Mouse (Mus musculus) hindbrain, embryonic 12.5 days (tissue): ENCODE results near the gene Col8a2. TPM values are rescaled to one million over a fixed set of nuclear protein-coding genes. Genes with fewer than 3 reads are reported as not detected.

Experiments used
- ATAC-seq: fragments of 200-750 bp; cut with Nextera tagmentation; 2 replicates; pipeline ENCODE4 v1.8.0; 2017; ENCODE audit warnings: moderate TSS enrichment; ENCODE audit not compliant: low FRiP score
- H3K27ac ChIP-seq: fragments of 300-500 bp; sonication (generic); 2 replicates; pipeline ENCODE4 v1.5.1; 2016; ENCODE audit warnings: mild to moderate bottlenecking
- H3K27me3 ChIP-seq: fragments of 300-500 bp; sonication (generic); 2 replicates; pipeline ENCODE4 v1.6.1; 2016; ENCODE audit warnings: mild to moderate bottlenecking
- H3K36me3 ChIP-seq: fragments of 300-500 bp; sonication (generic); 2 replicates; pipeline ENCODE4 v1.6.1; 2016; ENCODE audit warnings: mild to moderate bottlenecking
- H3K4me1 ChIP-seq: fragments of 300-500 bp; sonication (generic); 2 replicates; pipeline ENCODE4 v1.6.1; 2016
- H3K4me2 ChIP-seq: fragments of 300-500 bp; sonication (generic); replicated peaks from 2 replicates; pipeline ENCODE4 v1.6.1; 2016; ENCODE audit warnings: mild to moderate bottlenecking
- H3K4me3 ChIP-seq: fragments of 300-500 bp; sonication (generic); 2 replicates; pipeline ENCODE4 v1.5.1; 2016; ENCODE audit warnings: mild to moderate bottlenecking
- H3K9ac ChIP-seq: fragments of 300-500 bp; sonication (generic); 2 replicates; pipeline ENCODE4 v1.6.1; 2016; ENCODE audit warnings: mild to moderate bottlenecking, moderate library complexity
- H3K9me3 ChIP-seq: fragments of 300-500 bp; sonication (generic); replicated peaks from 2 replicates; pipeline ENCODE4 v1.6.1; 2016; ENCODE audit warnings: mild to moderate bottlenecking
- WGBS: fragments of 180-500 bp; shearing (Covaris S2); methylation state at CpG from one replicate; pipeline ENCODE4 v1.1.7; 2016; 5-methylcytosine and 5-hydroxymethylcytosine counted together
- polyA plus RNA-seq: library from polyadenylated mRNA; unstranded; fragments of >200 nt; fragmentation: Nextera tagmentation; extraction: Ambion mirVana; gene quantifications from 2 replicates; pipeline ENCODE4 v1.2.1, GENCODE M21; 2016

Gene Col8a2
- polyA plus RNA-seq, 1 experiment from 2014 or later, result 50.1 TPM

- H3K4me2 ChIP-seq, result peak within 1 kb of the TSS; percentile 31
- 10% methylated on average over 23 of the region's 23 CpGs for WGBS
- H3K9ac ChIP-seq, result no peak within 1 kb of the TSS
- ATAC-seq, result no peak
- no peak within 1 kb of the TSS for H3K27ac ChIP-seq
- no peaks in the 10 kb centered on the region for H3K9me3 ChIP-seq
- H3K27me3 ChIP-seq, result peaks cover 33% of the 10 kb centered on the region
- H3K36me3 ChIP-seq, result no peaks in the 10 kb centered on the region
- H3K4me3 ChIP-seq, result no peak within 1 kb of the TSS
- peaks cover 13% of the 10 kb centered on the region for H3K4me1 ChIP-seq
These were observed 38.8 kb downstream of the Col8a2 start, which contains the start of gene Tekt2 for GRCm38 (mm10) chr4:126325281-126325861. Tekt2 (minus strand) TSS chr4:126325688.

GRCm38 (mm10) chr4:126326036-126326435, 39.4 kb downstream of the Col8a2 start:
- Histone ChIP-seq H3K4me1 (peaks cover 7% of the 10 kb centered on the region), H3K27me3 (peaks cover 33% of the 10 kb centered on the region), H3K36me3 (no peaks in the 10 kb centered on the region), H3K4me2 (no peak overlapping the region), H3K27ac (no peak overlapping the region), H3K4me3 (no peak overlapping the region), H3K9me3 (no peaks in the 10 kb centered on the region), H3K9ac (no peak overlapping the region)
- WGBS, result 25% methylated on average over 6 of the region's 6 CpGs
- no peak for ATAC-seq

GRCm38 (mm10) chr4:126330295-126330694, 43.7 kb downstream of the Col8a2 start:
- H3K9ac ChIP-seq, result no peak overlapping the region
- WGBS, result 88% methylated on average over 4 of the region's 4 CpGs
- H3K36me3 ChIP-seq, result 0 out of 2 replicates have a peak, but pooled peaks cover 3% of the 10 kb centered on the region
- no peaks in the 10 kb centered on the region for H3K9me3 ChIP-seq
- peaks cover 3% of the 10 kb centered on the region for H3K4me1 ChIP-seq
- H3K4me3 ChIP-seq, result no peak overlapping the region
- H3K4me2 ChIP-seq, result no peak overlapping the region
- no peak overlapping the region for H3K27ac ChIP-seq
- peaks cover 10% of the 10 kb centered on the region for H3K27me3 ChIP-seq
- ATAC-seq, result no peak

GRCm38 (mm10) chr4:126331751-126332150, 45.2 kb downstream of the Col8a2 start:
- no peak for ATAC-seq
- H3K4me2 ChIP-seq, result no peak overlapping the region
- no peak overlapping the region for H3K4me3 ChIP-seq
- H3K9me3 ChIP-seq, result no peaks in the 10 kb centered on the region
- no peak overlapping the region for H3K9ac ChIP-seq
- WGBS, result 100% methylated on average over 1 of the region's 1 CpGs
- H3K4me1 ChIP-seq, result no peaks in the 10 kb centered on the region
- H3K27ac ChIP-seq, result no peak overlapping the region
- H3K36me3 ChIP-seq, result 0 out of 2 replicates have a peak, but pooled peaks cover 3% of the 10 kb centered on the region
- no peaks in the 10 kb centered on the region for H3K27me3 ChIP-seq

- 0 out of 2 replicates have a peak, but pooled peaks cover 3% of the 10 kb centered on the region for H3K36me3 ChIP-seq
- H3K27me3 ChIP-seq, result no peaks in the 10 kb centered on the region
- ATAC-seq, result no peak
- no peaks in the 10 kb centered on the region for H3K4me1 ChIP-seq
- 47% methylated on average over 3 of the region's 3 CpGs for WGBS
- H3K4me3 ChIP-seq, result no peak overlapping the region
- no peak overlapping the region for H3K27ac ChIP-seq
- H3K9ac ChIP-seq, result no peak overlapping the region
- no peaks in the 10 kb centered on the region for H3K9me3 ChIP-seq
- H3K4me2 ChIP-seq, result no peak overlapping the region
These were observed 45.8 kb downstream of the Col8a2 start for GRCm38 (mm10) chr4:126332358-126332757.

- no peak overlapping the region for H3K4me3 ChIP-seq
- H3K36me3 ChIP-seq, result no peaks in the 10 kb centered on the region
- H3K27me3 ChIP-seq, result no peaks in the 10 kb centered on the region
- no peak for ATAC-seq
- H3K27ac ChIP-seq, result no peak overlapping the region
- H3K9ac ChIP-seq, result no peak overlapping the region
- H3K9me3 ChIP-seq, result no peaks in the 10 kb centered on the region
- WGBS, result 59% methylated on average over 4 of the region's 4 CpGs
- H3K4me2 ChIP-seq, result no peak overlapping the region
- no peaks in the 10 kb centered on the region for H3K4me1 ChIP-seq
These were observed 52.9 kb downstream of the Col8a2 start for GRCm38 (mm10) chr4:126339461-126339860.

- Histone ChIP-seq H3K9ac (no peak overlapping the region), H3K27ac (no peak overlapping the region), H3K4me3 (no peak overlapping the region), H3K4me1 (no peaks in the 10 kb centered on the region), H3K36me3 (peaks cover 20% of the 10 kb centered on the region), H3K4me2 (no peak overlapping the region), H3K9me3 (no peaks in the 10 kb centered on the region), H3K27me3 (no peaks in the 10 kb centered on the region)
- ATAC-seq, result no peak
- 76% methylated on average over 4 of the region's 4 CpGs for WGBS
These were observed 56.9 kb downstream of the Col8a2 start for GRCm38 (mm10) chr4:126343451-126343850.

- no peak for ATAC-seq
- Histone ChIP-seq H3K36me3 (peaks cover 46% of the 10 kb centered on the region), H3K9ac (no peak overlapping the region), H3K4me3 (no peak overlapping the region), H3K27ac (no peak overlapping the region), H3K9me3 (no peaks in the 10 kb centered on the region), H3K4me1 (no peaks in the 10 kb centered on the region), H3K4me2 (no peak overlapping the region), H3K27me3 (no peaks in the 10 kb centered on the region)
- WGBS, result 98% methylated on average over 1 of the region's 1 CpGs
These were observed 73.5 kb downstream of the Col8a2 start for GRCm38 (mm10) chr4:126360069-126360468.

Other genes with a start within 250 kb of the Col8a2 start
- gene Mrps15, start 239.9 kb upstream of the Col8a2 start, polyA plus RNA-seq, result 133 and 140 TPM in 2 replicates
- gene Oscp1, start 228.2 kb upstream of the Col8a2 start, polyA plus RNA-seq, result 23.5 and 25.0 TPM in 2 replicates
- gene Lsm10, start 190.2 kb upstream of the Col8a2 start, polyA plus RNA-seq, result 37.7 and 39.6 TPM in 2 replicates
- gene Stk40, start 182.8 kb upstream of the Col8a2 start, polyA plus RNA-seq, result 49.4 and 51.0 TPM in 2 replicates
- 35.4 and 40.0 TPM in 2 replicates for gene Eva1b, start 139.0 kb upstream of the Col8a2 start, polyA plus RNA-seq
- gene Sh3d21, start 123.3 kb upstream of the Col8a2 start, polyA plus RNA-seq, result 3.7 and 5.3 TPM in 2 replicates
- 250 and 255 TPM in 2 replicates for gene Thrap3, start 84.0 kb upstream of the Col8a2 start, polyA plus RNA-seq
- gene Map7d1, start 30.4 kb upstream of the Col8a2 start, polyA plus RNA-seq, result 143 and 150 TPM in 2 replicates
- 109 and 113 TPM in 2 replicates for gene Trappc3, start 24.5 kb upstream of the Col8a2 start, polyA plus RNA-seq
- gene Adprhl2, start 34.9 kb downstream of the Col8a2 start, polyA plus RNA-seq, result 65.2 and 74.3 TPM in 2 replicates
- gene Tekt2, start 38.9 kb downstream of the Col8a2 start, polyA plus RNA-seq, result 6.3 and 6.7 TPM in 2 replicates
- 21.6 and 22.2 TPM in 2 replicates for gene Ago3, start 142.8 kb downstream of the Col8a2 start, polyA plus RNA-seq
- gene Ago1, start 181.8 kb downstream of the Col8a2 start, polyA plus RNA-seq, result 15.8 and 20.5 TPM in 2 replicates
- 8.0 and 8.2 TPM in 2 replicates for gene Ago4, start 246.7 kb downstream of the Col8a2 start, polyA plus RNA-seq